Mouse (Mus musculus) kidney, postnatal 14 days (tissue): ENCODE results near the gene Vmn1r116.
"Not testable (repeated sequence)": the region's sequence is repeated elsewhere in the genome, so short reads cannot be mapped to it uniquely, and the experiment has no call there.

ENCODE experiments used
- DNase-seq: peaks from one replicate; pipeline ENCODE4 v3.0.0; 2022; ENCODE audit warnings: mixed read lengths

Gene Vmn1r116

DNA sequence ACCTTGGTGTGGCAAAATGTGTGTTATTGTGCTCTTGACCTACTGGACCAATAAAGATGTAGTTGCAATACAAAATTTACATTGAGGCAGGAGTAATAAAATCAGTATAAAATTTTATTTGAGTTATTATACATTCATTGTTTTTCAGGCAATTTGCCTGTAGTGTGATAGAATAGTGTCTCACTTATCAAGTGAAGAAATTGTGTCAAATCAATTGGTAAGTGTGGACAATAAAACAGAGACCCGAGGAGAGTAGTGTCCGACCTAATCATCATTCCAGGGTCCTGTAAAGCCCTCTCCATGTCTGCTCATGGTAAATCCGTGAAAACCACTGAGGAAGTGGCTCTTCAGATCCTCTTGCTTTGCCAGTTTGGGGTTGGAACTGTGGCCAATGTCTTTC lies at the start of gene Vmn1r116:
Gene Vmn1r116 (plus strand): TSS at position 301 of the 400 bp plus-strand sequence.
- DNase-seq, result not testable (repeated sequence)

DNA sequence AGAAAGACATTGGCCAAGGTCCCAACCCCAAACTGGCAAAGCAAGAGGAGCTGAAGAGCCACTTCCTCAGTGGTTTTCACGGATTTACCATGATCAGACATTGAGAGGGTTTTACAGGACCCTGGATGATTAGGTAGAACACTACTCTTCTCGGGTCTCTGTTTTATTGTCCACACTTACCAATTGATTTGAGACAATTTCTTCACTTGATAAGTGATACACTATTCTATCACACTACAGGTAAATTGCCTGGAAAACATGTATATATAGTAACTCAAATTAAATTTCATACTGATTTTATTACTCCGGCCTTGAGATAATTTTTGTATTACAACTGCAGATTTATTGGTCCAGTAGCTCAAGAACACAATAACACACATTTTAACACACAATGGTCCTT lies 27.2 kb upstream of the Vmn1r116 start, which contains the start of gene Vmn1r115:
Gene Vmn1r115 (minus strand): TSS at position 101 of the 400 bp plus-strand sequence.
- DNase-seq, result not testable (repeated sequence)

DNA sequence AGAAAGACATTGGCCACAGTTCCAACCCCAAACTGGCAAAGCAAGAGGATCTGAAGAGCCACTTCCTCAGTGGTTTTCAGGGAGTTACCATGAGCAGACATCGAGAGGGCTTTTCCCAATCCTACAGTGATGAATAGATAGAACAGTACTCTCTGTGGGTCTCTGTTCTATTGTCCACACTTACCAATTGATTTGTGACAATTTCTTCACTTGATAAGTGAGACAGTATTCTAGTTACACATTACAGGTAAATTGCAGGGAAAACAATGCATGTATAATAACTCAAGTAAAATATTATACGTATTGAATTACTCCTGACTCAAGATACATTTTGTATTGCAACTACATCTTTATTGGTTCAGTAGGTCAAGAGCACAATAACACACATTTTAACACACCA lies 12.0 kb downstream of the Vmn1r116 start, which contains the start of gene Vmn1r117:
Gene Vmn1r117 (minus strand): TSS at position 101 of the 400 bp plus-strand sequence.
- DNase-seq, result not testable (repeated sequence)

DNA sequence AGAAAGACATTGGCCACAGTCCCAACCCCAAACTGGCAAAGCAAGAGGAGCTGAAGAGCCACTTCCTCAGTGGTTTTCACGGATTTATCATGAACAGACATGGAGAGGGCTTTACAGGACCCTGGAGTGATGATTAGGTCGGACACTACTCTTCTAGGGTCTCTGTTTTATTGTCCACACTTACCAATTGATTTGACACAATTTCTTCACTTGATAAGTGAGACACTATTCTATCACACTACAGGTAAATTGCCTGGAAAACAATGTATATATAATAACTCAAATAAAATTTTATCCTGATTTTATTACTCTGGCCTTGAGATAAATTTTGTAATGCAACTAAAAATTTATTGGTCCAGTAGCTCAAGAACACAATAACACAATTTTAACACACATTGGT lies 40.2 kb downstream of the Vmn1r116 start, which contains the start of gene Vmn1r118:
Gene Vmn1r118 (minus strand): TSS at position 101 of the 400 bp plus-strand sequence.
- not testable (repeated sequence) for DNase-seq
